Mouse (Mus musculus) hindbrain, embryonic 16.5 days (tissue): ENCODE measurements around the gene Dock4. TPM values are rescaled to one million over a fixed set of nuclear protein-coding genes. Genes with fewer than 3 reads are reported as not detected.

Source experiments
- ATAC-seq: fragments of 200-750 bp; cut with Nextera tagmentation; 2 replicates; pipeline ENCODE4 v1.8.0; 2017; ENCODE audit warnings: moderate TSS enrichment, moderate library complexity
- H3K27ac ChIP-seq: fragments of 300-500 bp; sonication (generic); 2 replicates; pipeline ENCODE4 v1.5.1; 2014; ENCODE audit warnings: low read depth, mild to moderate bottlenecking, control low read depth, low read length, moderate library complexity
- H3K27me3 ChIP-seq: fragments of 300-500 bp; sonication (generic); replicated peaks from 2 replicates; pipeline ENCODE4 v1.6.1; 2014; ENCODE audit warnings: low read length; ENCODE audit not compliant: control insufficient read depth, insufficient read depth
- H3K36me3 ChIP-seq: fragments of 300-500 bp; sonication (generic); 2 replicates; pipeline ENCODE4 v1.6.1; 2014; ENCODE audit warnings: mild to moderate bottlenecking, low read length, moderate library complexity, mixed read lengths; ENCODE audit not compliant: control insufficient read depth, insufficient read depth
- H3K4me1 ChIP-seq: fragments of 300-500 bp; sonication (generic); 2 replicates; pipeline ENCODE4 v1.6.1; 2014; ENCODE audit warnings: low read depth, low read length; ENCODE audit not compliant: control insufficient read depth, insufficient read depth
- H3K4me2 ChIP-seq: fragments of 300-500 bp; sonication (generic); 2 replicates; pipeline ENCODE4 v1.6.1; 2014; ENCODE audit warnings: mild to moderate bottlenecking, low read length, control low read depth, moderate library complexity
- H3K4me3 ChIP-seq: fragments of 300-500 bp; sonication (generic); 2 replicates; pipeline ENCODE4 v1.5.1; 2014; ENCODE audit warnings: mild to moderate bottlenecking, low read length, control low read depth, moderate library complexity
- H3K9ac ChIP-seq: fragments of 300-500 bp; sonication (generic); 2 replicates; pipeline ENCODE4 v1.6.1; 2014; ENCODE audit warnings: low read depth, mild to moderate bottlenecking, control low read depth, low read length, moderate library complexity
- H3K9me3 ChIP-seq: fragments of 300-500 bp; sonication (generic); 2 replicates; pipeline ENCODE4 v1.6.1; 2014; ENCODE audit warnings: mild to moderate bottlenecking, low read length, moderate library complexity; ENCODE audit not compliant: control insufficient read depth
- WGBS: fragments of 180-500 bp; shearing (Covaris S2); extraction: QIAGEN DNeasy Blood & Tissue Kit; methylation state at CpG from one replicate; pipeline ENCODE4 v1.1.7; 2014; 5-methylcytosine and 5-hydroxymethylcytosine counted together
- polyA plus RNA-seq: library from polyadenylated mRNA; unstranded; fragments of >200 nt; fragmentation: Nextera tagmentation; extraction: Ambion mirVana; gene quantifications from 2 replicates; pipeline ENCODE4 v1.2.1, GENCODE M21; 2015

Dock4 gene
- polyA plus RNA-seq, 1 experiment from 2014 or later, result 28.9 TPM

DNA sequence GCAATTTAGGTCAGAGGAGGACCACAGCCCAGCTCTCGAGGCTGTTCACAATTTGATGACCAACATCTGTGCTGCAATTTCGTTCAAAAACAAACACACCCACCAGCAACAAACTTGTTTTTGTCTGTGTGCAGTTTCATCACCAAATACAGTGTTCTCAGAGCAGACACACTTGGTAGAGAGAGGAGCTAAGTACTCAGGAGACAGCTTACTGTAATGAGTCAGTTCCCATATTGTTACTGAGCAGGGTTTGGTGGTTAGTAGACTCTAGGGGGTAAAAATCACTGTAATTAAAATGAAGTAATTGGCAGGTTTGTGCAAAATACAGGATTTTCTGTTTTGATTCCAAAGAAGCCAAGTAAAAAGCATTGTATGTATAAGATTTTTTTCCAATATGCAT, 28.0 kb downstream of the Dock4 start:
- Histone ChIP-seq H3K27me3 (no peaks in the 10 kb centered on the region), H3K4me2 (no peak overlapping the region), H3K27ac (no peak overlapping the region), H3K9ac (no peak overlapping the region), H3K9me3 (no peaks in the 10 kb centered on the region), H3K4me1 (peaks cover 17% of the 10 kb centered on the region), H3K4me3 (no peak overlapping the region), H3K36me3 (no peaks in the 10 kb centered on the region)
- 59% methylated on average over 2 of the region's 2 CpGs for WGBS
- no peak for ATAC-seq

DNA sequence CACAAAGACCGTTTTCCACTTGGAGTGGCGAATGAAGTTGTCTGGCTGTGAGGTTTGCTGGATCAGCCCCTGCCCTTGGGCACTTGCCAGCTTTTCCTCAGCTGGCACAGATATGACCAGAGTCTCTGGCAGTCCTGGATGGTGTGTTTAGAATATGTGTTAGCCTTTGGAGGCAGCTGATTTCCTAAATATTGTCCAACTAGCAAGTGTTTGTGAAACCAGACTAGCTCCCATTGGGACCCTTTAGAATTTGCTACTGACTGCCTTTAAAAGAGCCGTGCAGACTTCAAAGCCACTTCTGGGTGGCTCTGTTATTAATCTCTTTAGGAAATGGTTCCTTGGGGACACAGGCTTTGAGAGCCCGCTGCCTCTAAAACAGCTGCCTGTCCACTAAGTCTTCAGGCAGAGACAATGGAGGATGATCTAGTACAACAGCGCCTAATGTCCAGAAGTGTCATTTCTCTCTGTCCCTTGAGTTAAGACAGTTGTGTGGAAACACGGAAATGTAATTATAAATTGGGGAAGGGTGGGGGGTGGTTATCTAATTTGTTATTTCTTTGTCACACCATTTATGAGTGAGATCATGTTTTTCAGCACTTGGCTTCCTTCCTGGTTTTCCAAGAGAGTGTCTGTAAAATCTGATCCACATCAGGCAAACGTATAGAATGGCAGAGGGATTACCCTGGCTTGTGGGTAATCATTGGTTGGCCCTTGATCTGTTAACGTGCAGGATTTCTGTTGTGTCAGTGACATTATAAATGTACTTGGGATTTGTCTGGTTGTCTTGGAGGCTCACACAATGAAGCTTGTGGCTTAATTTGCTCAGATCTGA, 32.1 kb downstream of the Dock4 start:
- no peak overlapping the region for H3K4me3 ChIP-seq
- peak overlapping the region; percentile 8 for H3K27ac ChIP-seq

DNA sequence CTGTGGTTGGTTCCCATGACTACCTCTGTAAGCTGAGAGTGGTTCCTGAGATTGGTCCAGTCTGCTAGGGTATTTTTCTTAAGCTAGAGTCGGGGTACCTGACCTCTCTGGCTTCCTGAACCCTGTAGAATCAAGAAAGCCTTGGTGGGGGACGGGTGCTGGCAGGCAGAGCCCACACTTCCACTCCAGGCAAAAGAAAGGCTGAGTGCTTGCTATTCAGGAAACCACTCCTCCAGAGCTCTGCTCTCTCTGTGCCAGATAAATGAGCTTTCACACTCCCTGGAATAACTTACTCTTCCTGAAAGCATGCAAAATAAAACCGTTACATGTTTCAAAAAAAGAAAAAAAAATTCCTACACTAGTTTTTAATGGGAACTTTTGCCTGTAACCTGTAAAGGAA, 38.5 kb downstream of the Dock4 start:
- Histone ChIP-seq H3K9me3 (no peaks in the 10 kb centered on the region), H3K36me3 (no peaks in the 10 kb centered on the region), H3K4me1 (peaks cover 19% of the 10 kb centered on the region), H3K9ac (no peak overlapping the region), H3K4me3 (no peak overlapping the region), H3K27me3 (no peaks in the 10 kb centered on the region), H3K4me2 (no peak overlapping the region), H3K27ac (peak overlapping the region; percentile 34; the same call in 1 of the 2 replicates)
- 19% methylated on average over 3 of the region's 3 CpGs for WGBS
- ATAC-seq, result peak; percentile 74

More for the DNA sequence above, 32.1 kb downstream of the Dock4 start:
- 15% methylated on average over 8 of the region's 8 CpGs for WGBS
- Histone ChIP-seq H3K9ac (no peak overlapping the region), H3K27me3 (no peaks in the 10 kb centered on the region), H3K4me1 (peaks cover 17% of the 10 kb centered on the region), H3K4me2 (no peak overlapping the region), H3K9me3 (no peaks in the 10 kb centered on the region), H3K36me3 (no peaks in the 10 kb centered on the region)
- ATAC-seq, result peak; percentile 80

DNA sequence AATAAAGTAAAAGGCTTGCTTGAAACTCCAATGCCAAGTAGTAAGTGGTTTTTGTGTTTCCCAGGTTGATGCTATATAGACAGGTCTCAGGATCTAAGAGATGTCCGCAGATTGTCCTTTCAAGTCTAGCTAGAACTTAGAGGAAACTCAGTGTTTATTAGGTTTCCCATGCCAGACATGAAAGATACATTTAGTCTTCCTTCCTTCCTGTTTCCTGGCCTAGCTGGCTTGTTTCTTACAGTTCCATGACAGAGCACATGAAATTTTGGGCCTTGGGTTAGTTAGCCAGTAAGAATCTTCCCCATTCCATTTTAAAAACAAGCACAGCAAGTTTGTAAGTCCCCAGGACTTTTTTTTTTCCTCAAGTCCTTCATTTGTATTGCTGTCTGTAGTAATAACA, 39.5 kb downstream of the Dock4 start:
- no peak overlapping the region for H3K9ac ChIP-seq
- 100% methylated on average over 1 of the region's 1 CpGs for WGBS
- H3K4me1 ChIP-seq, result peaks cover 19% of the 10 kb centered on the region
- H3K9me3 ChIP-seq, result no peaks in the 10 kb centered on the region
- H3K27ac ChIP-seq, result no peak overlapping the region
- H3K4me3 ChIP-seq, result no peak overlapping the region
- H3K4me2 ChIP-seq, result no peak overlapping the region
- ATAC-seq, result no peak
- no peaks in the 10 kb centered on the region for H3K36me3 ChIP-seq
- H3K27me3 ChIP-seq, result no peaks in the 10 kb centered on the region

DNA sequence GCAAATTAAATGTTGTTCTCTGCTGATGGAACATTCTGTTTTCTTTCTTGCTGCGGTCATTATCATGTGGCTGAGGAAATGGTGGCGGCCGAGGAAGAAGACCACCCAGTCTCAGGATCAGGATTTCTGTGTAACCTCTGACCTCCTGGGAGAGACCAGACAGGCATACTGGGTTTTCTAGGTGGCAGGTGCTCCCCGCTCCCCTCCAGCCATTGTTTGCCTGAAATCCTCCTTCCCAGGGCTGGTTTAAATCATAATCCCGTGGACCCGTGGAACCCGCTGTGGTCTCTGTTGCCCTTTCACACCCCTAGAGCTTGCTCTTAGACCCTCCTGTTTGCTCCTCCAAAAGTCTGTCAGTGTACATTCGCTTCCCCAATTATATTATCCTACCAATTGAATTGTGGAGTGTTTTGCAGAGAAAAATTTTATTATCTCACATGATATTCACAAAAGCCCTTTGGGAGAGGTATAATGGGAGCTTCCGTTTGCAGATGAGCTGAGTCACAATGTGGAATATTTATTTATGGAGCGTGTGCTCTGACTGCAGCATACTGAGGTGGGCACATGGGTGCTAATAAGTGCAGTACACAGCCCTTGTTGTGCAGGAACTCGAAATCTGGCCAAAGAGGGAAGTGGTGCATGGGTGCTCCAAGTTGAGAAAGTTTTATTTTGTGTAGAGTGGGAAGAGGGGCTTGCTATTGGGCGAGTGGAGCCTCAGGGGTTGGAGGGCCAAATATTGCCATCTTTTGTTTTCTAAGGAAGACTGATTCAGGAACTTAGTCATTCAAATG, 40.5 kb downstream of the Dock4 start:
- Histone ChIP-seq H3K4me3 (no peak overlapping the region), H3K27ac (no peak overlapping the region), H3K4me1 (peaks cover 19% of the 10 kb centered on the region), H3K9ac (no peak overlapping the region), H3K9me3 (no peaks in the 10 kb centered on the region), H3K27me3 (no peaks in the 10 kb centered on the region), H3K36me3 (no peaks in the 10 kb centered on the region), H3K4me2 (no peak overlapping the region)
- ATAC-seq, result no peak
- 66% methylated on average over 12 of the region's 12 CpGs for WGBS

DNA sequence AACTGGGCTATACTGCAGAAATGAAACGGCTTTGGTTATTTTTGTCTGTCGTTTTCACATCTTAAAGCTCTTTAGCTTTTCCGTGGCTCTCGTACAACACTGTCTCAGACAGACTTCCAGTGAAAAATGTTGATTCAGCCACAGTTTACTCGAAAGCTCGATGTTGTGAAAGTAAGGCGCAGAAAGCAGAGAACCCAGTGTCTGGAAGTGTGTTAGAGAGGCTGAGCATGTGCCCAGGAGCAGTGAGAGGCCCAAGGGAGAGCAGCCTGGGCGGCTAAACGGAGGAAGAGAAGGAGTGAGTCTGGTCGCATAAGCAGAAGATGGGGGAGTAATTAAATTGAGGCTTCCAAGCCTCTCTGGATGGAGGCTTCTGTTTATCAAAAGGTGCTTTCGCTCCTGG, 50.6 kb downstream of the Dock4 start:
- H3K4me1 ChIP-seq, result peaks cover 26% of the 10 kb centered on the region
- no peaks in the 10 kb centered on the region for H3K27me3 ChIP-seq
- ATAC-seq, result no peak
- WGBS, result 71% methylated on average over 11 of the region's 11 CpGs
- H3K9ac ChIP-seq, result peak overlapping the region; percentile 17; the same call in 1 of the 2 replicates
- H3K27ac ChIP-seq, result no peak overlapping the region
- H3K4me3 ChIP-seq, result no peak overlapping the region
- H3K36me3 ChIP-seq, result no peaks in the 10 kb centered on the region
- H3K9me3 ChIP-seq, result no peaks in the 10 kb centered on the region
- H3K4me2 ChIP-seq, result no peak overlapping the region

DNA sequence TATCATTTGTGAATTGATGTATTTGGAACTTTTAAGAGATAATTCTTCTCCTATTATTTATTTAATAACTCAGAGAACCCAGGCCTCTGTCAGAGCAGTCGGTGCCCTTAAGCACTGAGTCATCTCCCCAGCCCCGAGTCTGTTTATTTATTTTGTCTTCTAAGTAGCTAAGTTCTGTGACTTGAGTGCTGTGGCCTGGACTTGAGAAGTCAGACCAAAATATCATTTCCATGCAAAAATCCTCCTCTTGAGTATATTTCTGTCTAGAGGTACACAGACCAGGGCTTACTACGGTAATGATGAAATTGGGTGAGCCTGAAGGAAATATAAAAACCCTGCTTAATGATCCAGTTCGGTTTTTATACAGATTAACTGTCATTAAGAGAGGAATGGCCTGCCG, 52.1 kb downstream of the Dock4 start:
- Histone ChIP-seq H3K27ac (no peak overlapping the region), H3K4me3 (no peak overlapping the region), H3K4me2 (no peak overlapping the region), H3K27me3 (no peaks in the 10 kb centered on the region), H3K9me3 (no peaks in the 10 kb centered on the region), H3K9ac (no peak overlapping the region), H3K36me3 (no peaks in the 10 kb centered on the region), H3K4me1 (peaks cover 26% of the 10 kb centered on the region)
- ATAC-seq, result no peak
- 67% methylated on average over 5 of the region's 5 CpGs for WGBS

DNA sequence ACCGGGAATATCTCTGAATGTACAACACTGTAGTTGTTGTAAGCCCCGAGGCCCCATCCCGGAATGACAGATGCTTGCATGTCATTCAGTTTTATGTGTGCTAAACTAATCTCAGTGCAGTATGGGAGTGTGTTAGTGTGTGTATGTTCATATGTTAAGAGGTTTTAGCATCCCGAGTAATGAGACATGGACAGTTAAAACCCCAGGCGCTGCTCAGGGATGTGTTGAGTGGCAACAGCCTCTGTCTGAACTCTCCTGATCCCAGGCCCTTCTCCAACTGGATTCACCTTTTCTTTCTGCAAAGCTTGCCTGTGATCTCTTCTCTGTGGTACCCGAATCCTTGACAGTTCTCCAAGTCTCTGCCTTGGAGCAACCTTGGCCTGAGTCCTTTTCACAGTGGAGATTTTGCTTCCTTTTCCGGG, 52.5 kb downstream of the Dock4 start:
- Histone ChIP-seq H3K27ac (no peak overlapping the region), H3K4me3 (no peak overlapping the region), H3K4me1 (peaks cover 26% of the 10 kb centered on the region), H3K27me3 (no peaks in the 10 kb centered on the region), H3K4me2 (no peak overlapping the region), H3K36me3 (no peaks in the 10 kb centered on the region), H3K9me3 (no peaks in the 10 kb centered on the region), H3K9ac (no peak overlapping the region)
- whole genome bisulfite sequencing, result 63% methylated on average over 7 of the region's 7 CpGs
- peak; percentile 25; the same call in 1 of the 2 replicates for ATAC-seq

DNA sequence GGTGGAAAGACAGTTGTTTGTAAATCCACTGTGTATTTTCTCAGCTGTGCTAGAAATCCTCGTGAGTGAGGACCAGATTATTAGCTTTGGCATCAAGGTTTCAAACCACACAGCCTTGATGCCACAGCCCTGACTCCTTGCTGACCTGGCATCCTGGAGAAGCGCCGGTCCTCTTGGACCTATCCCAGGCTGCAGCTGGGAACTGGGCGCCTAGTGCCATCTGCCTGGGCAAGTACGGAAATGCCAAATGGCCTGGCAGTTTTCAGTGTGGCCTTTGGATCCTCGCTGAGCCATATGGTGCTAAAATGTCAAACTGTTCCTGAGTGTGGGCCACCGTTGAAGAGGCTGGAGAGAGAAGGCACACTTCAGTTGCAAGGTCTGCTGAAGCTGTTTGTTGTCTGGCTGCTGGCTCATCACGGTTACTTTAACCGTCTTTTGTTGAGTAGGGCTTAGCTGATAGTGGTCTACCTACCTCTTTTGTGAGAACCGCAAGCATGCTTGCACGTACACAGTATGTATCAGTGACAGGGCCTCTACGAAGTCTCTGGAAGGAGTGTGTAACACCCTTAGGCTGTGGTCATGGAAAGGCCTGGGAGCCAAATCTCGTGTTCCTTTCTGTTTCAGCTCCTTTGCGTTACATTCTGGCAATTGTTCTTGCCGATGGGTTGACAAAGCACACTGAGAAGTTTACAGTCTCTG, 53.3 kb downstream of the Dock4 start:
- Histone ChIP-seq H3K9ac (no peak overlapping the region), H3K4me2 (no peak overlapping the region), H3K4me1 (peaks cover 26% of the 10 kb centered on the region), H3K4me3 (no peak overlapping the region), H3K27ac (no peak overlapping the region), H3K27me3 (no peaks in the 10 kb centered on the region), H3K9me3 (no peaks in the 10 kb centered on the region), H3K36me3 (no peaks in the 10 kb centered on the region)
- WGBS, result 64% methylated on average over 15 of the region's 15 CpGs
- peak; percentile 79 for ATAC-seq
